Mouse (Mus musculus): ENCODE data around the gene Rab3il1. TPM values are rescaled to one million over a fixed set of nuclear protein-coding genes. Genes with fewer than 3 reads are reported as not detected.

Rab3il1 gene
- polyA plus RNA-seq, 1 experiment = 4.5 TPM

DNA sequence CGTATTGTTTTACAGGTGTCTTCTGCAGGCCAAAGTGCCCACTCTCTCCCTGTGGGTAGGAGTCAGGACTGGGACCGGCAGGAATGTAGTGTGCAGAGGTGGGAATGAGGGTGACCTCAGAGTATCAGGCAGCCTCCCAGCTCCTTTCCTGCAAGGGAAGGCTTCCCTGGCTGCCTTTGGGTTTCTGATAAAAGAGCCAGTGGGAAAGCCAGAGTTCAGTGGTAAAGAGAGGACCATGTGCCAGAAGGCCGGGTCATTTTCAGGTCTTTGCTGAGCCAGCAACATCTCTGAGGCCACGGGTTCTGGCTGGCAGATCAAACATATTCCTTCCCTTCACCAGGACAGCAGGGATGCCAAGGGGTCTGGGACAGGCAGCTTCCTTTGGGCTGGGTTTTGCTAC is 44.9 kb downstream of the Rab3il1 start:
- peaks cover 79% of the 10 kb centered on the region for H3K79me3 ChIP-seq (ENCODE audit: low read depth)
- H3K79me2 ChIP-seq (ENCODE audit: control insufficient read depth, insufficient read depth) = peaks cover 98% of the 10 kb centered on the region
- H3K36me3 ChIP-seq (ENCODE audit: control insufficient read depth, insufficient read depth) = peaks cover 55% of the 10 kb centered on the region
- H3ac ChIP-seq (ENCODE audit: control insufficient read depth, insufficient read length, low read depth) = no peak overlapping the region
- no peak for TF ChIP-seq USF1 (IDR thresholded peaks at IDR 0.05; ENCODE audit: low read depth)
- no peak for TF ChIP-seq CEBPB (IDR thresholded peaks at IDR 0.05; ENCODE audit: low read depth)
- TF ChIP-seq MYOD1 (IDR thresholded peaks at IDR 0.05; ENCODE audit: control insufficient read depth, insufficient read length, low read depth) = no peak
- no peak for TF ChIP-seq MYOG (IDR thresholded peaks at IDR 0.05; ENCODE audit: control insufficient read depth, extremely low read depth, insufficient read length)
- TF ChIP-seq FOSL1 (IDR thresholded peaks at IDR 0.05; ENCODE audit: insufficient read depth, low read length, poor library complexity, severe bottlenecking) = no peak
- no peak for TF ChIP-seq CTCF (IDR thresholded peaks at IDR 0.05; ENCODE audit: control insufficient read depth, insufficient read depth, insufficient read length)
- no peak for TF ChIP-seq MAX (IDR thresholded peaks at IDR 0.05)
- no peak overlapping the region for H3K4me3 ChIP-seq (ENCODE audit: insufficient read depth, poor library complexity, severe bottlenecking)
- H3K27me3 ChIP-seq (ENCODE audit: control insufficient read depth, insufficient read depth, insufficient read length) = no peaks in the 10 kb centered on the region

DNA sequence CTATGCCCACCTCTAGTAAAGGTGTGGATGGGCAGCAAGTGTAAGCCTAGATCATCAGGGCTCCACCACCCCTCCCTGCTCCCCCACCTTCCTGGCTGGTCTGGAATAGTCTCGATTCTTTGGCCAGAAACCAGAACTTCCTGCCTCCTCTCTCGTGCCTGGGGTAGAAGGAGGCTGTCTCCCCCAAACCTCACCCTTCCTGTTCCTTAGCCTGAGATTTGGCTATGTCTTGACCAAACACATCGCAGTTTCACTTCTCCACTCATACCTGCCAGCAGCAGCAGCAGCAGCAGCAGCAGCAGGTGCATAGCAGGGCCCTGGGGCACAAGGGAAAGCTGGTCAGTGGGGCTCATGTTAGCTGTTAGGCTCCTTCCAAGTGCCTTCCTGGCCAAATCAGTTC is 45.5 kb downstream of the Rab3il1 start:
- Histone ChIP-seq H3K79me3 (ENCODE audit: low read depth) (peaks cover 76% of the 10 kb centered on the region), H3K4me3 (ENCODE audit: insufficient read depth, poor library complexity, severe bottlenecking) (no peak overlapping the region), H3K27me3 (ENCODE audit: control insufficient read depth, insufficient read depth, insufficient read length) (no peaks in the 10 kb centered on the region), H3K36me3 (ENCODE audit: control insufficient read depth, insufficient read depth) (peaks cover 59% of the 10 kb centered on the region), H3ac (ENCODE audit: control insufficient read depth, insufficient read length, low read depth) (no peak overlapping the region), H3K79me2 (ENCODE audit: control insufficient read depth, insufficient read depth) (peaks cover 98% of the 10 kb centered on the region)
- TF ChIP-seq MYOG (IDR thresholded peaks at IDR 0.05; ENCODE audit: control insufficient read depth, extremely low read depth, insufficient read length) = no peak
- no peak for TF ChIP-seq CEBPB (IDR thresholded peaks at IDR 0.05; ENCODE audit: low read depth)
- no peak for TF ChIP-seq MAX (IDR thresholded peaks at IDR 0.05)
- no peak for TF ChIP-seq USF1 (IDR thresholded peaks at IDR 0.05; ENCODE audit: low read depth)
- TF ChIP-seq CTCF (IDR thresholded peaks at IDR 0.05; ENCODE audit: control insufficient read depth, insufficient read depth, insufficient read length) = no peak
- TF ChIP-seq FOSL1 (IDR thresholded peaks at IDR 0.05; ENCODE audit: insufficient read depth, low read length, poor library complexity, severe bottlenecking) = no peak
- TF ChIP-seq MYOD1 (IDR thresholded peaks at IDR 0.05; ENCODE audit: control insufficient read depth, insufficient read length, low read depth) = no peak

GRCm38 (mm10) chr19:10049533-10049932 is 48.1 kb downstream of the Rab3il1 start:
- H3K36me3 ChIP-seq (ENCODE audit: control insufficient read depth, insufficient read depth) = peaks cover 78% of the 10 kb centered on the region
- H3ac ChIP-seq (ENCODE audit: control insufficient read depth, insufficient read length, low read depth) = no peak overlapping the region
- TF ChIP-seq MYOG (IDR thresholded peaks at IDR 0.05; ENCODE audit: control insufficient read depth, extremely low read depth, insufficient read length) = no peak
- TF ChIP-seq CTCF (IDR thresholded peaks at IDR 0.05; ENCODE audit: control insufficient read depth, insufficient read depth, insufficient read length) = no peak
- no peak for TF ChIP-seq FOSL1 (IDR thresholded peaks at IDR 0.05; ENCODE audit: insufficient read depth, low read length, poor library complexity, severe bottlenecking)
- TF ChIP-seq MAX (IDR thresholded peaks at IDR 0.05) = no peak
- no peak for TF ChIP-seq CEBPB (IDR thresholded peaks at IDR 0.05; ENCODE audit: low read depth)
- no peak for TF ChIP-seq USF1 (IDR thresholded peaks at IDR 0.05; ENCODE audit: low read depth)
- TF ChIP-seq MYOD1 (IDR thresholded peaks at IDR 0.05; ENCODE audit: control insufficient read depth, insufficient read length, low read depth) = no peak
- H3K79me2 ChIP-seq (ENCODE audit: control insufficient read depth, insufficient read depth) = peaks cover 87% of the 10 kb centered on the region
- peaks cover 58% of the 10 kb centered on the region for H3K79me3 ChIP-seq (ENCODE audit: low read depth)
- H3K4me3 ChIP-seq (ENCODE audit: insufficient read depth, poor library complexity, severe bottlenecking) = no peak overlapping the region
- H3K27me3 ChIP-seq (ENCODE audit: control insufficient read depth, insufficient read depth, insufficient read length) = no peaks in the 10 kb centered on the region

GRCm38 (mm10) chr19:10050438-10050837 is 49.0 kb downstream of the Rab3il1 start:
- no peak for TF ChIP-seq MAX (IDR thresholded peaks at IDR 0.05)
- no peak for TF ChIP-seq CEBPB (IDR thresholded peaks at IDR 0.05; ENCODE audit: low read depth)
- no peak for TF ChIP-seq MYOD1 (IDR thresholded peaks at IDR 0.05; ENCODE audit: control insufficient read depth, insufficient read length, low read depth)
- TF ChIP-seq MYOG (IDR thresholded peaks at IDR 0.05; ENCODE audit: control insufficient read depth, extremely low read depth, insufficient read length) = no peak
- no peak for TF ChIP-seq FOSL1 (IDR thresholded peaks at IDR 0.05; ENCODE audit: insufficient read depth, low read length, poor library complexity, severe bottlenecking)
- no peak for TF ChIP-seq CTCF (IDR thresholded peaks at IDR 0.05; ENCODE audit: control insufficient read depth, insufficient read depth, insufficient read length)
- TF ChIP-seq USF1 (IDR thresholded peaks at IDR 0.05; ENCODE audit: low read depth) = no peak
- peaks cover 49% of the 10 kb centered on the region for H3K79me3 ChIP-seq (ENCODE audit: low read depth)
- peaks cover 78% of the 10 kb centered on the region for H3K36me3 ChIP-seq (ENCODE audit: control insufficient read depth, insufficient read depth)
- H3K79me2 ChIP-seq (ENCODE audit: control insufficient read depth, insufficient read depth) = peaks cover 78% of the 10 kb centered on the region
- no peak overlapping the region for H3ac ChIP-seq (ENCODE audit: control insufficient read depth, insufficient read length, low read depth)
- no peak overlapping the region for H3K4me3 ChIP-seq (ENCODE audit: insufficient read depth, poor library complexity, severe bottlenecking)
- no peaks in the 10 kb centered on the region for H3K27me3 ChIP-seq (ENCODE audit: control insufficient read depth, insufficient read depth, insufficient read length)

GRCm38 (mm10) chr19:10052698-10053097 is 51.2 kb downstream of the Rab3il1 start:
- no peak overlapping the region for H3K4me3 ChIP-seq (ENCODE audit: insufficient read depth, poor library complexity, severe bottlenecking)
- no peak overlapping the region for H3ac ChIP-seq (ENCODE audit: control insufficient read depth, insufficient read length, low read depth)
- H3K79me3 ChIP-seq (ENCODE audit: low read depth) = peaks cover 28% of the 10 kb centered on the region
- TF ChIP-seq MYOG (IDR thresholded peaks at IDR 0.05; ENCODE audit: control insufficient read depth, extremely low read depth, insufficient read length) (no peak), MYOD1 (IDR thresholded peaks at IDR 0.05; ENCODE audit: control insufficient read depth, insufficient read length, low read depth) (no peak), CEBPB (IDR thresholded peaks at IDR 0.05; ENCODE audit: low read depth) (no peak), USF1 (IDR thresholded peaks at IDR 0.05; ENCODE audit: low read depth) (no peak), MAX (IDR thresholded peaks at IDR 0.05) (no peak), CTCF (IDR thresholded peaks at IDR 0.05; ENCODE audit: control insufficient read depth, insufficient read depth, insufficient read length) (no peak), FOSL1 (IDR thresholded peaks at IDR 0.05; ENCODE audit: insufficient read depth, low read length, poor library complexity, severe bottlenecking) (no peak)
- peaks cover 55% of the 10 kb centered on the region for H3K79me2 ChIP-seq (ENCODE audit: control insufficient read depth, insufficient read depth)
- H3K36me3 ChIP-seq (ENCODE audit: control insufficient read depth, insufficient read depth) = peaks cover 82% of the 10 kb centered on the region
- no peaks in the 10 kb centered on the region for H3K27me3 ChIP-seq (ENCODE audit: control insufficient read depth, insufficient read depth, insufficient read length)

All from C2C12 (cell line).